Mouse (Mus musculus): Measurements from ENCODE around the gene Gm44973. TPM values are rescaled to one million over a fixed set of nuclear protein-coding genes. Genes with fewer than 3 reads are reported as not detected.

Gene Gm44973
- polyA plus RNA-seq, 1 experiment = not detected

- DNase-seq = peak; percentile 98
- TF ChIP-seq CTCF (IDR thresholded peaks at IDR 0.05; ENCODE audit: borderline replicate concordance, insufficient read depth, low read depth, low read length) (no peak), POLR2A (IDR thresholded peaks at IDR 0.05; ENCODE audit: borderline replicate concordance, insufficient read depth, low read length) (peak; percentile 50; the same call in 1 of the 2 replicates)
- peak within 1 kb of the TSS; percentile 31; the same call in 1 of the 2 replicates for H3K27ac ChIP-seq (ENCODE audit: insufficient read depth, low read length)
- peak within 1 kb of the TSS; percentile 69 for H3K4me3 ChIP-seq (replicated peaks; ENCODE audit: insufficient read depth, low read depth, low read length)
- no peaks in the 10 kb centered on the region for H3K4me1 ChIP-seq (ENCODE audit: control insufficient read depth, insufficient read depth, low read length)
- WGBS = under 1% methylated on average over 49 of the region's 49 CpGs
- H3K27me3 ChIP-seq (ENCODE audit: control insufficient read depth, insufficient read depth, low read length) = no peaks in the 10 kb centered on the region
These were observed 4.8 kb downstream of the Gm44973 start, which contains the start of the genes Zfp865 and Ccdc106 for GRCm38 (mm10) chr7:5020000-5020681. Gene Zfp865 (plus strand): TSS chr7:5020376. Gene Ccdc106 (plus strand): TSS chr7:5020553.

GRCm38 (mm10) chr7:5020685-5021084, 5.4 kb downstream of the Gm44973 start:
- Histone ChIP-seq H3K27me3 (ENCODE audit: control insufficient read depth, insufficient read depth, low read length) (no peaks in the 10 kb centered on the region), H3K4me3 (replicated peaks; ENCODE audit: insufficient read depth, low read depth, low read length) (peak overlapping the region; percentile 69), H3K4me1 (ENCODE audit: control insufficient read depth, insufficient read depth, low read length) (no peaks in the 10 kb centered on the region), H3K27ac (ENCODE audit: insufficient read depth, low read length) (peak overlapping the region; percentile 31; the same call in 1 of the 2 replicates)
- no peak for TF ChIP-seq POLR2A (IDR thresholded peaks at IDR 0.05; ENCODE audit: borderline replicate concordance, insufficient read depth, low read length)
- TF ChIP-seq CTCF (IDR thresholded peaks at IDR 0.05; ENCODE audit: borderline replicate concordance, insufficient read depth, low read depth, low read length) = no peak
- DNase-seq = no peak
- WGBS = under 1% methylated on average over 15 of the region's 15 CpGs

- DNase-seq = no peak
- no peak for TF ChIP-seq CTCF (IDR thresholded peaks at IDR 0.05; ENCODE audit: borderline replicate concordance, insufficient read depth, low read depth, low read length)
- 42% methylated on average over 5 of the region's 5 CpGs for WGBS
These were observed 5.9 kb downstream of the Gm44973 start for GRCm38 (mm10) chr7:5021197-5021596.

GRCm38 (mm10) chr7:5029543-5029942, 14.2 kb downstream of the Gm44973 start:
- no peak for TF ChIP-seq CTCF (IDR thresholded peaks at IDR 0.05; ENCODE audit: borderline replicate concordance, insufficient read depth, low read depth, low read length)
- no peak for TF ChIP-seq POLR2A (IDR thresholded peaks at IDR 0.05; ENCODE audit: borderline replicate concordance, insufficient read depth, low read length)
- no peak overlapping the region for H3K27ac ChIP-seq (ENCODE audit: insufficient read depth, low read length)
- H3K4me1 ChIP-seq (ENCODE audit: control insufficient read depth, insufficient read depth, low read length) = no peaks in the 10 kb centered on the region
- no peak overlapping the region for H3K4me3 ChIP-seq (replicated peaks; ENCODE audit: insufficient read depth, low read depth, low read length)
- H3K27me3 ChIP-seq (ENCODE audit: control insufficient read depth, insufficient read depth, low read length) = no peaks in the 10 kb centered on the region
- 96% methylated on average over 22 of the region's 22 CpGs for WGBS
- no peak for DNase-seq

More at GRCm38 (mm10) chr7:5021197-5021596, 5.9 kb downstream of the Gm44973 start:
- no peak overlapping the region for H3K27ac ChIP-seq (ENCODE audit: insufficient read depth, low read length)
- peak overlapping the region; percentile 69 for H3K4me3 ChIP-seq (replicated peaks; ENCODE audit: insufficient read depth, low read depth, low read length)
- no peaks in the 10 kb centered on the region for H3K4me1 ChIP-seq (ENCODE audit: control insufficient read depth, insufficient read depth, low read length)
- H3K27me3 ChIP-seq (ENCODE audit: control insufficient read depth, insufficient read depth, low read length) = no peaks in the 10 kb centered on the region

GRCm38 (mm10) chr7:5029946-5030345, 14.7 kb downstream of the Gm44973 start:
- H3K27ac ChIP-seq (ENCODE audit: insufficient read depth, low read length) = no peak overlapping the region
- H3K27me3 ChIP-seq (ENCODE audit: control insufficient read depth, insufficient read depth, low read length) = no peaks in the 10 kb centered on the region
- WGBS = 92% methylated on average over 21 of the region's 21 CpGs
- DNase-seq = no peak
- no peak overlapping the region for H3K4me3 ChIP-seq (replicated peaks; ENCODE audit: insufficient read depth, low read depth, low read length)
- TF ChIP-seq CTCF (IDR thresholded peaks at IDR 0.05; ENCODE audit: borderline replicate concordance, insufficient read depth, low read depth, low read length) (no peak), POLR2A (IDR thresholded peaks at IDR 0.05; ENCODE audit: borderline replicate concordance, insufficient read depth, low read length) (no peak)
- no peaks in the 10 kb centered on the region for H3K4me1 ChIP-seq (ENCODE audit: control insufficient read depth, insufficient read depth, low read length)

- H3K27me3 ChIP-seq (ENCODE audit: control insufficient read depth, insufficient read depth, low read length) = no peaks in the 10 kb centered on the region
- no peak for DNase-seq
- WGBS = 90% methylated on average over 63 of the region's 63 CpGs
- no peak overlapping the region for H3K27ac ChIP-seq (ENCODE audit: insufficient read depth, low read length)
- H3K4me3 ChIP-seq (replicated peaks; ENCODE audit: insufficient read depth, low read depth, low read length) = no peak overlapping the region
- TF ChIP-seq POLR2A (IDR thresholded peaks at IDR 0.05; ENCODE audit: borderline replicate concordance, insufficient read depth, low read length) (no peak), CTCF (IDR thresholded peaks at IDR 0.05; ENCODE audit: borderline replicate concordance, insufficient read depth, low read depth, low read length) (no peak)
- no peaks in the 10 kb centered on the region for H3K4me1 ChIP-seq (ENCODE audit: control insufficient read depth, insufficient read depth, low read length)
These were observed 15.4 kb downstream of the Gm44973 start for GRCm38 (mm10) chr7:5030554-5031275.

GRCm38 (mm10) chr7:5031496-5031895, 16.2 kb downstream of the Gm44973 start:
- Histone ChIP-seq H3K4me1 (ENCODE audit: control insufficient read depth, insufficient read depth, low read length) (no peaks in the 10 kb centered on the region), H3K4me3 (replicated peaks; ENCODE audit: insufficient read depth, low read depth, low read length) (no peak overlapping the region), H3K27ac (ENCODE audit: insufficient read depth, low read length) (no peak overlapping the region), H3K27me3 (ENCODE audit: control insufficient read depth, insufficient read depth, low read length) (no peaks in the 10 kb centered on the region)
- DNase-seq = no peak
- 90% methylated on average over 46 of the region's 46 CpGs for WGBS
- TF ChIP-seq CTCF (IDR thresholded peaks at IDR 0.05; ENCODE audit: borderline replicate concordance, insufficient read depth, low read depth, low read length) (no peak), POLR2A (IDR thresholded peaks at IDR 0.05; ENCODE audit: borderline replicate concordance, insufficient read depth, low read length) (no peak)
